Mouse (Mus musculus): ENCODE results near the gene Atpif1. TPM values are rescaled to one million over a fixed set of nuclear protein-coding genes. Genes with fewer than 3 reads are reported as not detected.
A peak's percentile ranks its signal among the peaks of the same experiment; 100 is the strongest.

Gene Atpif1
- 984 and 996 TPM in 2 replicates for polyA plus RNA-seq (2014; fragmentation: Nextera tagmentation; extraction: Ambion mirVana)

- Histone ChIP-seq H3K9ac (ENCODE audit: low read depth, low read length) (peak within 1 kb of the TSS; percentile 89), H3K4me1 (ENCODE audit: control insufficient read depth, insufficient read depth, low read length) (peaks cover 14% of the 10 kb centered on the region), H3K9me3 (ENCODE audit: control insufficient read depth, low read length) (no peaks in the 10 kb centered on the region), H3K36me3 (ENCODE audit: control insufficient read depth, insufficient read depth, low read length) (peaks cover 32% of the 10 kb centered on the region), H3K27me3 (replicated peaks; ENCODE audit: control insufficient read depth, insufficient read depth, low read length) (no peaks in the 10 kb centered on the region), H3K4me2 (ENCODE audit: low read depth, low read length) (peak within 1 kb of the TSS; percentile 92), H3K27ac (replicated peaks; ENCODE audit: low read depth, low read length) (peak within 1 kb of the TSS; percentile 94), H3K4me3 (ENCODE audit: low read depth, low read length) (peak within 1 kb of the TSS; percentile 70)
- DNase-seq (ENCODE audit: low spot score) (peak; percentile 98), ATAC-seq (ENCODE audit: low read depth) (peak; percentile 89)
- WGBS, result 0% methylated on average over 63 of the region's 63 CpGs
These were observed at the start of gene Atpif1 for GRCm38 (mm10) chr4:132532981-132533916. Gene Atpif1, minus strand, starts transcription at chr4:132533659.

- no peaks in the 10 kb centered on the region for H3K36me3 ChIP-seq (ENCODE audit: control insufficient read depth, insufficient read depth, low read length)
- H3K4me3 ChIP-seq (ENCODE audit: low read depth, low read length), result no peak overlapping the region
- no peak overlapping the region for H3K27ac ChIP-seq (replicated peaks; ENCODE audit: low read depth, low read length)
- no peak for DNase-seq (ENCODE audit: low spot score)
- no peaks in the 10 kb centered on the region for H3K4me1 ChIP-seq (ENCODE audit: control insufficient read depth, insufficient read depth, low read length)
- 91% methylated on average over 1 of the region's 1 CpGs for WGBS
- H3K9me3 ChIP-seq (ENCODE audit: control insufficient read depth, low read length), result no peaks in the 10 kb centered on the region
- ATAC-seq (ENCODE audit: low read depth), result no peak
- no peak overlapping the region for H3K9ac ChIP-seq (ENCODE audit: low read depth, low read length)
- no peaks in the 10 kb centered on the region for H3K27me3 ChIP-seq (replicated peaks; ENCODE audit: control insufficient read depth, insufficient read depth, low read length)
- no peak overlapping the region for H3K4me2 ChIP-seq (ENCODE audit: low read depth, low read length)
These were observed 41.4 kb upstream of the Atpif1 start for GRCm38 (mm10) chr4:132574809-132575347.

- Histone ChIP-seq H3K27ac (replicated peaks; ENCODE audit: low read depth, low read length) (no peak overlapping the region), H3K4me1 (ENCODE audit: control insufficient read depth, insufficient read depth, low read length) (no peaks in the 10 kb centered on the region), H3K9ac (ENCODE audit: low read depth, low read length) (no peak overlapping the region), H3K9me3 (ENCODE audit: control insufficient read depth, low read length) (no peaks in the 10 kb centered on the region), H3K4me2 (ENCODE audit: low read depth, low read length) (no peak overlapping the region), H3K27me3 (replicated peaks; ENCODE audit: control insufficient read depth, insufficient read depth, low read length) (no peaks in the 10 kb centered on the region), H3K36me3 (ENCODE audit: control insufficient read depth, insufficient read depth, low read length) (no peaks in the 10 kb centered on the region), H3K4me3 (ENCODE audit: low read depth, low read length) (no peak overlapping the region)
- DNase-seq (ENCODE audit: low spot score) (peak; percentile 26), ATAC-seq (ENCODE audit: low read depth) (no peak)
- WGBS, result 45% methylated on average over 11 of the region's 11 CpGs
These were observed 39.9 kb upstream of the Atpif1 start for GRCm38 (mm10) chr4:132573327-132573726.

GRCm38 (mm10) chr4:132571190-132571589 is 37.7 kb upstream of the Atpif1 start:
- Histone ChIP-seq H3K27me3 (replicated peaks; ENCODE audit: control insufficient read depth, insufficient read depth, low read length) (no peaks in the 10 kb centered on the region), H3K36me3 (ENCODE audit: control insufficient read depth, insufficient read depth, low read length) (no peaks in the 10 kb centered on the region), H3K9ac (ENCODE audit: low read depth, low read length) (no peak overlapping the region), H3K9me3 (ENCODE audit: control insufficient read depth, low read length) (no peaks in the 10 kb centered on the region), H3K27ac (replicated peaks; ENCODE audit: low read depth, low read length) (no peak overlapping the region), H3K4me1 (ENCODE audit: control insufficient read depth, insufficient read depth, low read length) (no peaks in the 10 kb centered on the region), H3K4me2 (ENCODE audit: low read depth, low read length) (no peak overlapping the region), H3K4me3 (ENCODE audit: low read depth, low read length) (no peak overlapping the region)
- DNase-seq (ENCODE audit: low spot score), result no peak
- WGBS, result 81% methylated on average over 9 of the region's 9 CpGs
- no peak for ATAC-seq (ENCODE audit: low read depth)

- 87% methylated on average over 5 of the region's 5 CpGs for WGBS
These were observed 35.7 kb upstream of the Atpif1 start for GRCm38 (mm10) chr4:132569115-132569514.

GRCm38 (mm10) chr4:132567361-132567779 is 33.9 kb upstream of the Atpif1 start:
- Histone ChIP-seq H3K9ac (ENCODE audit: low read depth, low read length) (no peak overlapping the region), H3K36me3 (ENCODE audit: control insufficient read depth, insufficient read depth, low read length) (no peaks in the 10 kb centered on the region), H3K4me2 (ENCODE audit: low read depth, low read length) (no peak overlapping the region), H3K27ac (replicated peaks; ENCODE audit: low read depth, low read length) (no peak overlapping the region), H3K4me3 (ENCODE audit: low read depth, low read length) (no peak overlapping the region), H3K9me3 (ENCODE audit: control insufficient read depth, low read length) (no peaks in the 10 kb centered on the region), H3K27me3 (replicated peaks; ENCODE audit: control insufficient read depth, insufficient read depth, low read length) (no peaks in the 10 kb centered on the region), H3K4me1 (ENCODE audit: control insufficient read depth, insufficient read depth, low read length) (no peaks in the 10 kb centered on the region)
- ATAC-seq (ENCODE audit: low read depth), result no peak
- 59% methylated on average over 9 of the region's 9 CpGs for WGBS
- DNase-seq (ENCODE audit: low spot score), result no peak

More at GRCm38 (mm10) chr4:132569115-132569514, 35.7 kb upstream of the Atpif1 start:
- no peak overlapping the region for H3K9ac ChIP-seq (ENCODE audit: low read depth, low read length)
- no peaks in the 10 kb centered on the region for H3K27me3 ChIP-seq (replicated peaks; ENCODE audit: control insufficient read depth, insufficient read depth, low read length)
- ATAC-seq (ENCODE audit: low read depth), result no peak
- H3K9me3 ChIP-seq (ENCODE audit: control insufficient read depth, low read length), result no peaks in the 10 kb centered on the region
- H3K27ac ChIP-seq (replicated peaks; ENCODE audit: low read depth, low read length), result no peak overlapping the region
- no peak overlapping the region for H3K4me2 ChIP-seq (ENCODE audit: low read depth, low read length)
- H3K36me3 ChIP-seq (ENCODE audit: control insufficient read depth, insufficient read depth, low read length), result no peaks in the 10 kb centered on the region
- no peak overlapping the region for H3K4me3 ChIP-seq (ENCODE audit: low read depth, low read length)
- no peaks in the 10 kb centered on the region for H3K4me1 ChIP-seq (ENCODE audit: control insufficient read depth, insufficient read depth, low read length)
- DNase-seq (ENCODE audit: low spot score), result no peak

- 71% methylated on average over 12 of the region's 12 CpGs for WGBS
- Histone ChIP-seq H3K9me3 (ENCODE audit: control insufficient read depth, low read length) (no peaks in the 10 kb centered on the region), H3K27me3 (replicated peaks; ENCODE audit: control insufficient read depth, insufficient read depth, low read length) (no peaks in the 10 kb centered on the region), H3K4me1 (ENCODE audit: control insufficient read depth, insufficient read depth, low read length) (no peaks in the 10 kb centered on the region), H3K4me2 (ENCODE audit: low read depth, low read length) (no peak overlapping the region), H3K4me3 (ENCODE audit: low read depth, low read length) (no peak overlapping the region), H3K36me3 (ENCODE audit: control insufficient read depth, insufficient read depth, low read length) (no peaks in the 10 kb centered on the region), H3K27ac (replicated peaks; ENCODE audit: low read depth, low read length) (no peak overlapping the region), H3K9ac (ENCODE audit: low read depth, low read length) (no peak overlapping the region)
- no peak for ATAC-seq (ENCODE audit: low read depth)
- no peak for DNase-seq (ENCODE audit: low spot score)
These were observed 31.8 kb upstream of the Atpif1 start for GRCm38 (mm10) chr4:132565089-132565747.

- H3K4me1 ChIP-seq (ENCODE audit: control insufficient read depth, insufficient read depth, low read length), result no peaks in the 10 kb centered on the region
- no peak for ATAC-seq (ENCODE audit: low read depth)
- no peak within 1 kb of the TSS for H3K4me2 ChIP-seq (ENCODE audit: low read depth, low read length)
- no peak within 1 kb of the TSS for H3K27ac ChIP-seq (replicated peaks; ENCODE audit: low read depth, low read length)
- 0 out of 2 replicates have a peak within 1 kb of the TSS, but pooled peaks have one; percentile 30 for H3K9ac ChIP-seq (ENCODE audit: low read depth, low read length)
- no peak within 1 kb of the TSS for H3K4me3 ChIP-seq (ENCODE audit: low read depth, low read length)
- 35% methylated on average over 4 of the region's 4 CpGs for WGBS
- no peaks in the 10 kb centered on the region for H3K9me3 ChIP-seq (ENCODE audit: control insufficient read depth, low read length)
- DNase-seq (ENCODE audit: low spot score), result peak; percentile 14
- H3K27me3 ChIP-seq (replicated peaks; ENCODE audit: control insufficient read depth, insufficient read depth, low read length), result no peaks in the 10 kb centered on the region
- H3K36me3 ChIP-seq (ENCODE audit: control insufficient read depth, insufficient read depth, low read length), result no peaks in the 10 kb centered on the region
These were observed 30.5 kb upstream of the Atpif1 start, which contains the start of gene Ptafr for GRCm38 (mm10) chr4:132563965-132564364. Gene Ptafr, plus strand, starts transcription at chr4:132564067.
